Mouse (Mus musculus): ENCODE data around the gene Nsmce1. TPM values are rescaled to one million over a fixed set of nuclear protein-coding genes. Genes with fewer than 3 reads are reported as not detected.

Nsmce1 gene
- polyA plus RNA-seq, 1 experiment from 2014 or later: 127 TPM

GRCm38 (mm10) chr7:125482886-125483285 is 8.5 kb downstream of the Nsmce1 start:
- ATAC-seq (replicated peaks; ENCODE audit: low FRiP score, low read depth): no peak

DNA sequence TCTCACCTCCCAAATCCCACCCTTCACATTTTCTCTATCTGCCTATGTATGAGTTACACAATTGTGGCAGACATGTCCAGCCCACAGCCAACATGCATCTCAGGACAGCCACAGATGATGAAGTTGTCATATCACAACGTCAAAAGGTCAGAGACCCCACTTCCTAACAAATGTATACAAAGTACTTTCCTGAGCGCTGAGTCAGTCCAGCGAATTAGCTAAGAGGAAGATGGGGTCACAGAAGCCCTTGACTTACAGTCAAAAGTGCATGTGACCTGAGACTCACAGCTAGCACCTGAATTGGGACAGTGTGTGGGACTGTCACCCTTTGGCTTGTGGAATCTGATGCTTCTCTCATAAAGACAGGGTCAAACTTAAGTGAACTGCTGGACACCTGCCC is 9.1 kb downstream of the Nsmce1 start:
- no peak for TF ChIP-seq CTCF (IDR thresholded peaks at IDR 0.05; ENCODE audit: low read depth)
- no peaks in the 10 kb centered on the region for H3K27me3 ChIP-seq (ENCODE audit: insufficient read depth, low read length)
- no peak overlapping the region for H3K4me3 ChIP-seq (replicated peaks; ENCODE audit: low read depth, low read length)
- DNase-seq (ENCODE audit: low spot score) (no peak), ATAC-seq (replicated peaks; ENCODE audit: low FRiP score, low read depth) (no peak)
- no peak overlapping the region for H3K27ac ChIP-seq
- H3K4me1 ChIP-seq (replicated peaks; ENCODE audit: insufficient read depth, low read length): peaks cover 1% of the 10 kb centered on the region; the same call in 1 of the 2 replicates
- H3K9ac ChIP-seq (ENCODE audit: low read depth, low read length): no peak overlapping the region
- WGBS: 70% methylated on average over 3 of the region's 3 CpGs
- no peak overlapping the region for H3K4me2 ChIP-seq (ENCODE audit: low read length)
- peaks cover 21% of the 10 kb centered on the region for H3K36me3 ChIP-seq (ENCODE audit: insufficient read depth, low read length)
- no peaks in the 10 kb centered on the region for H3K9me3 ChIP-seq (replicated peaks; ENCODE audit: low read length)

More at GRCm38 (mm10) chr7:125482886-125483285, 8.5 kb downstream of the Nsmce1 start:
- Histone ChIP-seq H3K27ac (no peak overlapping the region), H3K4me1 (replicated peaks; ENCODE audit: insufficient read depth, low read length) (no peaks in the 10 kb centered on the region), H3K9ac (ENCODE audit: low read depth, low read length) (no peak overlapping the region), H3K36me3 (ENCODE audit: insufficient read depth, low read length) (peaks cover 21% of the 10 kb centered on the region), H3K4me3 (replicated peaks; ENCODE audit: low read depth, low read length) (no peak overlapping the region), H3K27me3 (ENCODE audit: insufficient read depth, low read length) (no peaks in the 10 kb centered on the region), H3K9me3 (replicated peaks; ENCODE audit: low read length) (no peaks in the 10 kb centered on the region), H3K4me2 (ENCODE audit: low read length) (no peak overlapping the region)
- WGBS: 53% methylated on average over 2 of the region's 2 CpGs
- no peak for DNase-seq (ENCODE audit: low spot score)
- TF ChIP-seq CTCF (IDR thresholded peaks at IDR 0.05; ENCODE audit: low read depth): no peak

DNA sequence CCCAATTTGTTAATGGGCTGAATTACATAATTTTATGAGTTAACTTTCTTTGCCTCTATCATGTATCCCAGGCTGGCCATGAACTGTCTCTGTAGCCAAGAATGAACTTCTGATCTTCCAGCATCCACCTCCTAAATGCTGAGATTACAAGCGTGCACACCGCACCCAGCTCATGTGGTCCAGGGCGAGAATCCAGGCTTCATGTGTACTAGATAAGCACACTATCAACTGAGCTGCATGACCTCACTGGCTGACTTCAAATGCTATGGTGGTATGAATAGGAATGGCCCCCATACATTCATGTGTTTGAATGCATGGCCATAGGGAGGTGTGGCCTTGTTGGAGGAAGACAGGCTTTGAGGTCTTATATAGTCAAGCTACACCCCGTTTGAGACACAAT is 10.9 kb downstream of the Nsmce1 start:
- no peak overlapping the region for H3K9ac ChIP-seq (ENCODE audit: low read depth, low read length)
- no peak for TF ChIP-seq CTCF (IDR thresholded peaks at IDR 0.05; ENCODE audit: low read depth)
- WGBS: 93% methylated on average over 4 of the region's 4 CpGs
- no peaks in the 10 kb centered on the region for H3K27me3 ChIP-seq (ENCODE audit: insufficient read depth, low read length)
- DNase-seq (ENCODE audit: low spot score) (no peak), ATAC-seq (replicated peaks; ENCODE audit: low FRiP score, low read depth) (no peak)
- H3K9me3 ChIP-seq (replicated peaks; ENCODE audit: low read length): no peaks in the 10 kb centered on the region
- H3K4me2 ChIP-seq (ENCODE audit: low read length): no peak overlapping the region
- no peak overlapping the region for H3K27ac ChIP-seq
- peaks cover 17% of the 10 kb centered on the region for H3K4me1 ChIP-seq (replicated peaks; ENCODE audit: insufficient read depth, low read length)
- no peak overlapping the region for H3K4me3 ChIP-seq (replicated peaks; ENCODE audit: low read depth, low read length)
- H3K36me3 ChIP-seq (ENCODE audit: insufficient read depth, low read length): peaks cover 16% of the 10 kb centered on the region; the same call in 1 of the 2 replicates

- no peak overlapping the region for H3K9ac ChIP-seq (ENCODE audit: low read depth, low read length)
- H3K4me1 ChIP-seq (replicated peaks; ENCODE audit: insufficient read depth, low read length): peaks cover 21% of the 10 kb centered on the region
- peak; percentile 28 for DNase-seq (ENCODE audit: low spot score)
- no peak overlapping the region for H3K4me2 ChIP-seq (ENCODE audit: low read length)
- no peak; the same call in 1 of the 2 replicates for ATAC-seq (replicated peaks; ENCODE audit: low FRiP score, low read depth)
- H3K36me3 ChIP-seq (ENCODE audit: insufficient read depth, low read length): peaks cover 5% of the 10 kb centered on the region; the same call in 1 of the 2 replicates
- no peak for TF ChIP-seq CTCF (IDR thresholded peaks at IDR 0.05; ENCODE audit: low read depth)
- 61% methylated on average over 7 of the region's 7 CpGs for WGBS
- no peaks in the 10 kb centered on the region for H3K27me3 ChIP-seq (ENCODE audit: insufficient read depth, low read length)
- H3K27ac ChIP-seq: peak overlapping the region; percentile 36; the same call in 1 of the 2 replicates
- no peaks in the 10 kb centered on the region for H3K9me3 ChIP-seq (replicated peaks; ENCODE audit: low read length)
- H3K4me3 ChIP-seq (replicated peaks; ENCODE audit: low read depth, low read length): no peak overlapping the region
These were observed 12.9 kb downstream of the Nsmce1 start for GRCm38 (mm10) chr7:125478391-125478984.

GRCm38 (mm10) chr7:125475601-125476251 is 15.7 kb downstream of the Nsmce1 start:
- Histone ChIP-seq H3K9me3 (replicated peaks; ENCODE audit: low read length) (no peaks in the 10 kb centered on the region), H3K4me2 (ENCODE audit: low read length) (no peak overlapping the region), H3K4me3 (replicated peaks; ENCODE audit: low read depth, low read length) (no peak overlapping the region), H3K9ac (ENCODE audit: low read depth, low read length) (no peak overlapping the region), H3K27ac (peak overlapping the region; percentile 80), H3K4me1 (replicated peaks; ENCODE audit: insufficient read depth, low read length) (peaks cover 29% of the 10 kb centered on the region), H3K36me3 (ENCODE audit: insufficient read depth, low read length) (no peaks in the 10 kb centered on the region), H3K27me3 (ENCODE audit: insufficient read depth, low read length) (no peaks in the 10 kb centered on the region)
- 0 out of 2 replicates have a peak, but pooled peaks have one; percentile 19 for ATAC-seq (replicated peaks; ENCODE audit: low FRiP score, low read depth)
- no peak for TF ChIP-seq CTCF (IDR thresholded peaks at IDR 0.05; ENCODE audit: low read depth)
- peak; percentile 22 for DNase-seq (ENCODE audit: low spot score)
- WGBS: 30% methylated on average over 11 of the region's 11 CpGs

DNA sequence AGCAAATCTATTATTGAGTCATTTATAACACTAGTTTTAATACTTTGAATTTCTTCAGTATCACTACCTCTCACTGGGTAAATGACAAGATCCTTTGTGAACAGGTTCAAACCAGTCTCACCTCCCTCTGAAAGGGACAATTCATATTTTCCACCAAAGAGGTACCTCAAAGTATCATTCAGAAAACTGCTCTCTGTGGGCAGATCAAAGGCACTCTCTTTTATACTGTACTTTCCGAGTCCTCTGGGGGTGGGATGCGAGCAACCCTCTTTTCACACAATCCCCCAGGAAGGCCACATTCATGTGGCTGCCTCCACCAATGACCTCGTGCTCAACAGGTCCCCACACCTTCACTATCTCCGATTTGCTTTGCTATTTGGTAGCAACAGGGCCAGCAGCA is 16.9 kb downstream of the Nsmce1 start:
- Histone ChIP-seq H3K4me1 (replicated peaks; ENCODE audit: insufficient read depth, low read length) (peaks cover 29% of the 10 kb centered on the region), H3K27me3 (ENCODE audit: insufficient read depth, low read length) (no peaks in the 10 kb centered on the region), H3K4me3 (replicated peaks; ENCODE audit: low read depth, low read length) (no peak overlapping the region), H3K36me3 (ENCODE audit: insufficient read depth, low read length) (peaks cover 3% of the 10 kb centered on the region; the same call in 1 of the 2 replicates), H3K9me3 (replicated peaks; ENCODE audit: low read length) (no peaks in the 10 kb centered on the region), H3K9ac (ENCODE audit: low read depth, low read length) (no peak overlapping the region), H3K4me2 (ENCODE audit: low read length) (no peak overlapping the region), H3K27ac (no peak overlapping the region)
- DNase-seq (ENCODE audit: low spot score) (no peak), ATAC-seq (replicated peaks; ENCODE audit: low FRiP score, low read depth) (no peak)
- WGBS: 84% methylated on average over 4 of the region's 4 CpGs
- no peak for TF ChIP-seq CTCF (IDR thresholded peaks at IDR 0.05; ENCODE audit: low read depth)
